Mouse (Mus musculus) liver, postnatal 0 days (tissue): ENCODE measurements around the gene Pllp. TPM values are rescaled to one million over a fixed set of nuclear protein-coding genes. Genes with fewer than 3 reads are reported as not detected.

ENCODE experiments used
- ATAC-seq: fragments of 200-750 bp; cut with Nextera tagmentation; 2 replicates; pipeline ENCODE4 v1.8.0; 2017; ENCODE audit warnings: mild to moderate bottlenecking, moderate library complexity
- DNase-seq: peaks from one replicate; pipeline ENCODE4 v3.0.0-alpha.2; 2016
- H3K27ac ChIP-seq: fragments of 300-500 bp; sonication (generic); 2 replicates; pipeline ENCODE4 v1.5.1; 2014; ENCODE audit warnings: antibody characterized with exemption, moderate library complexity, mild to moderate bottlenecking, low read depth
- H3K27me3 ChIP-seq: fragments of 300-500 bp; sonication (generic); 2 replicates; pipeline ENCODE4 v1.6.1; 2014; ENCODE audit warnings: low read length, control low read depth, mixed read lengths; ENCODE audit not compliant: insufficient read depth
- H3K36me3 ChIP-seq: fragments of 300-500 bp; sonication (generic); replicated peaks from 2 replicates; pipeline ENCODE4 v1.6.1; 2014; ENCODE audit warnings: mild to moderate bottlenecking, control low read depth, low read length, moderate library complexity, mixed read lengths; ENCODE audit not compliant: insufficient read depth
- H3K4me1 ChIP-seq: fragments of 300-500 bp; sonication (generic); 2 replicates; pipeline ENCODE4 v1.6.1; 2014; ENCODE audit warnings: antibody characterized with exemption, mild to moderate bottlenecking, control low read depth; ENCODE audit not compliant: insufficient read depth
- H3K4me2 ChIP-seq: fragments of 300-500 bp; sonication (generic); 2 replicates; pipeline ENCODE4 v1.6.1; 2014; ENCODE audit warnings: low read depth, mild to moderate bottlenecking, low read length, moderate library complexity, mixed read lengths
- H3K4me3 ChIP-seq: fragments of 300-500 bp; sonication (generic); 2 replicates; pipeline ENCODE4 v1.5.1; 2014; ENCODE audit warnings: low read depth, low read length
- H3K9ac ChIP-seq: fragments of 300-500 bp; sonication (generic); replicated peaks from 2 replicates; pipeline ENCODE4 v1.6.1; 2014; ENCODE audit warnings: mild to moderate bottlenecking, moderate library complexity
- H3K9me3 ChIP-seq: fragments of 300-500 bp; sonication (generic); 2 replicates; pipeline ENCODE4 v1.6.1; 2016; ENCODE audit warnings: mild to moderate bottlenecking, control low read depth, low read length, mixed read lengths
- CTCF ChIP-seq: sonication (generic); IDR thresholded peaks from 2 replicates; pipeline ENCODE4 v1.5.1; 2016; ENCODE audit warnings: antibody characterized with exemption, low read depth
- EP300 ChIP-seq: IDR thresholded peaks from 2 replicates; pipeline ENCODE4 v1.6.1; 2016; ENCODE audit warnings: antibody characterized with exemption, low read depth, mild to moderate bottlenecking
- WGBS: fragments of 180-500 bp; shearing (Covaris S2); extraction: QIAGEN DNeasy Blood & Tissue Kit; methylation state at CpG from one replicate; pipeline ENCODE4 v1.1.7; 2014; ENCODE audit not compliant: insufficient replicate concordance; 5-methylcytosine and 5-hydroxymethylcytosine counted together
- polyA plus RNA-seq: library from polyadenylated mRNA; unstranded; fragments of >200 nt; fragmentation: Nextera tagmentation; extraction: Ambion mirVana; gene quantifications from 2 replicates; pipeline ENCODE4 v1.2.1, GENCODE M21; 2015

Gene Pllp
- polyA plus RNA-seq, 1 experiment from 2014 or later, result 3.1 TPM

- Histone ChIP-seq H3K36me3 (no peaks in the 10 kb centered on the region), H3K4me1 (0 out of 2 replicates have a peak, but pooled peaks cover 9% of the 10 kb centered on the region), H3K4me2 (no peak overlapping the region), H3K9ac (no peak overlapping the region), H3K4me3 (no peak overlapping the region), H3K9me3 (no peaks in the 10 kb centered on the region), H3K27ac (no peak overlapping the region), H3K27me3 (no peaks in the 10 kb centered on the region)
- ATAC-seq (no peak), DNase-seq (no peak)
- WGBS, result 68% methylated on average over 10 of the region's 10 CpGs
- TF ChIP-seq EP300 (no peak), CTCF (no peak)
Observed at GRCm38 (mm10) chr8:94705581-94706245, 9.6 kb upstream of the Pllp start.

- Histone ChIP-seq H3K9ac (peak overlapping the region; percentile 59), H3K9me3 (no peaks in the 10 kb centered on the region), H3K27me3 (no peaks in the 10 kb centered on the region), H3K4me2 (peak overlapping the region; percentile 80), H3K36me3 (no peaks in the 10 kb centered on the region), H3K4me3 (peak overlapping the region; percentile 47), H3K4me1 (0 out of 2 replicates have a peak, but pooled peaks cover 9% of the 10 kb centered on the region), H3K27ac (no peak overlapping the region)
- no peak for DNase-seq
- WGBS, result 13% methylated on average over 9 of the region's 9 CpGs
- no peak for ATAC-seq
- TF ChIP-seq EP300, result no peak
- no peak for TF ChIP-seq CTCF
Observed at GRCm38 (mm10) chr8:94704669-94704984, 8.5 kb upstream of the Pllp start.

- Histone ChIP-seq H3K4me2 (peak overlapping the region; percentile 80), H3K9me3 (no peaks in the 10 kb centered on the region), H3K9ac (peak overlapping the region; percentile 59), H3K27ac (no peak overlapping the region), H3K36me3 (no peaks in the 10 kb centered on the region), H3K27me3 (no peaks in the 10 kb centered on the region), H3K4me3 (peak overlapping the region; percentile 53), H3K4me1 (0 out of 2 replicates have a peak, but pooled peaks cover 9% of the 10 kb centered on the region)
- peak; percentile 98 for DNase-seq
- WGBS, result under 1% methylated on average over 35 of the region's 35 CpGs
- peak; percentile 89 for ATAC-seq
- TF ChIP-seq CTCF (peak; percentile 94), EP300 (0 out of 2 replicates have a peak, but pooled peaks have one; percentile 50)
Observed at GRCm38 (mm10) chr8:94703972-94704668, 8.0 kb upstream of the Pllp start.

- DNase-seq (peak; percentile 81), ATAC-seq (peak; percentile 80)
- H3K9me3 ChIP-seq, result no peaks in the 10 kb centered on the region
Observed at GRCm38 (mm10) chr8:94702844-94703813, 7.1 kb upstream of the Pllp start.

GRCm38 (mm10) chr8:94702156-94702555, 6.1 kb upstream of the Pllp start:
- DNase-seq (peak; percentile 6), ATAC-seq (no peak)
- no peaks in the 10 kb centered on the region for H3K36me3 ChIP-seq
- H3K4me3 ChIP-seq, result no peak overlapping the region
- H3K9me3 ChIP-seq, result no peaks in the 10 kb centered on the region
- H3K27me3 ChIP-seq, result peaks cover 7% of the 10 kb centered on the region
- WGBS, result 70% methylated on average over 3 of the region's 3 CpGs
- H3K4me2 ChIP-seq, result peak overlapping the region; percentile 76; the same call in 1 of the 2 replicates
- no peak overlapping the region for H3K27ac ChIP-seq
- H3K4me1 ChIP-seq, result 0 out of 2 replicates have a peak, but pooled peaks cover 9% of the 10 kb centered on the region
- TF ChIP-seq EP300 (no peak), CTCF (no peak)
- H3K9ac ChIP-seq, result no peak overlapping the region

More at GRCm38 (mm10) chr8:94702844-94703813, 7.1 kb upstream of the Pllp start:
- under 1% methylated on average over 35 of the region's 35 CpGs for WGBS
- Histone ChIP-seq H3K4me1 (0 out of 2 replicates have a peak, but pooled peaks cover 9% of the 10 kb centered on the region), H3K9ac (peak overlapping the region; percentile 27; the same call in 1 of the 2 replicates), H3K27ac (peak overlapping the region; percentile 45), H3K36me3 (no peaks in the 10 kb centered on the region), H3K4me2 (peak overlapping the region; percentile 76), H3K4me3 (peak overlapping the region; percentile 53), H3K27me3 (peaks cover under 1% of the 10 kb centered on the region)
- TF ChIP-seq CTCF, result peak; percentile 97
- TF ChIP-seq EP300, result no peak
